Mouse (Mus musculus) cerebellum, adult 8-10 months (tissue): ENCODE data around the gene Rhbdf2.
A peak's percentile ranks its signal among the peaks of the same experiment; 100 is the strongest.

Experiments
- DNase-seq: peaks from one replicate; pipeline ENCODE4 v3.0.0; 2022

The Rhbdf2 gene

DNA sequence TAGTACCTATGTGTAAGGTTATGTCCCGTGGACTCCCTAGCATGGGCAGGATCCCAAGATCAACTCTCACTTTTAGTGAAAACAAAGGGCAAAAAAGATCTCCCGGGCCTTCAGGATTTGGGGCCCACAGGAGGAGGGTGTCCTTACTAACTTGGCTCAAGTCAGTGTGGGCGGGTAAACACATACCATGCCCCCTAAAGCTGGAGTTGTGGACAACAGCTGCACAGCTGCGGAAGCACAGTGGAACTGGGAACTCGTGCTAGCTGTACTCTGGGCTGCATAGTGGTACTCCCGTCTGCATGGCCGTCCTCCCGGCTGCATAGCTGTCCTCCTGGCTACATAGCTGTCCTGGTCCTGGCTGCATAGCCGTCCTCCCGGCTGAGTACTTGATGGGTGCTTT is 31.4 kb upstream of the Rhbdf2 start:
- no peak for DNase-seq

DNA sequence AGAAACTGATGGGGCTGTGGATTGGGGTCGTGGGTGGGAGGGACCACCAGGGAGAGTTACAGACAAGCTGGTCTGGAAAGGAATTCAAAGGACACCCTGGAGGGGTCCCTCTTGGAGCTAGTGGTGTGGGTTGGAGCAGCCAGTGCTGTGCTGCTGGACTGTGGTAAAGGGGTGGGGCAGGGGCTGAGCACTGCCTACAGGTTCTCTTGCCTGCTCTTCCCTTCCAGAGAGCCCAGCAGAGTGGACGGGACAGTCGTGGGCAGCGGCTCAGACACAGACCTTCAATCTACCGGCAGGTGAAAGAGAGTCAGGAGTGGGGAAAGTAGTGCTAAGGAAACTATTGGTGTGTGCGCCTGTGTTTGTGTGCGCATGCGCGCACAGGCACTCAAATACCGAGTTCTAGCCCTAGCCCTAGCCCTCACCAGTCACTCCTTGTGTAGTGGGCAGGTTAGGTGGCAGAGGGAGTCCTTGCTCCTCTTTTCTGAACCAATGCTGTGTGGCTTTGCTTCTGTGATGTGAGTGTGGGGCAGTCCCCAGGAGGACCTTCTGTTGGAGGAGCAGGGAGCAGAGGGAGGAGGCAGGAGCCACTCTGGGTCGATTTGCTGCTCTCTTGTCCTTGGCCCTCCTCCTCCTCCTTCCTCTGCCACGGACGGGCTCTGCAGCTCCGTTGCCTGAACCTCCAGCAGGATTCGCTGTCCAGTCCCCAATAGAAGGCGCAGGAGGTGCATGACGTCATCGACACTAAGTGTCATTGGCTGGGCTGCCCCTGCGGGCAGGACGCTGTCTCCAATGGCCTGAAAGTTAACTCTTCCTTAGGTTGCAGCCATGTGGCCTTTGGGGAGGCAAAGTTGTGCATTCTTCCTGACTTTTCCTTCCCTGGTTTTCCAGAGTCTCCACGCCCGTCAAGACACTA is 30.7 kb upstream of the Rhbdf2 start:
- DNase-seq: peak; percentile 90

DNA sequence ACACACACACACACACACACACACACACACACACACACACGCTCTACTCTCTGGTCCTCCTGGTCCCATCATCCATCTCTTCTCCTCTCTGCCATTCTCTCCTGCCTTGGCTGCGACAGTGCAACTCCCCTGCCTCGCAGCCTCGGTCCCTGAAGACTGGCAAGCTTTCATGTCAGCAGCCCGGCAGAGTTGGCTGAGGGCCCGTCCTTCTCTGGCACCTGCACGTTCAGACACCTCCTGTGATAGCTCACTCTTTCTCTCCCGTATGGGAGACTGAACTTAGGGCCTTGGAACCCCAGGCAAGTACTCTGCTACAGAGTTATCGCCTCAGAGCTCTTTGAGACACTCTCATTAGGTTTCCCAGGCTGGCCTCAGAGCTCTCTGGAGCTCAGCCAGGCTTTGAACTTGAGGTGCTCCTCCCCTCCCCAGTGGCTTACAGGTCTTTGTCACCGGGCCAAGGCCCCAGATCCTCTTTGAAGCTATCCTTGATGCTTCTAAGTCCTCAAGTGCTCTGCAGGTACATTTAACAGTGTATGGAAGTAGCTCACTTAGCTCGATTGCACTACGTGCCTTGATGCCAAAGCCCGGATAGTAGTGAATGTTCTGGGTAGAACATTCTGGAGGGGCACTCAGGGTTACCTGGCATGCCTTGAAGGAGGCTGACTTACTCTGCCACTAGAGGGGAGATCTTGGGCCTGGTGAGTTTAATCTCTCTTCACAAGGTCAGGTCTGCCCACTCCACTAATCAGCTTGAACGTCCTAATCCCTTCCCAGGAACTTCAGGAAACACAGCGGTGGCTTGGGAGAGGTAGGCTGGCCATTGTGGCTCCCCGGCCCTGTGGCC is 29.8 kb upstream of the Rhbdf2 start:
- peak; percentile 77 for DNase-seq

DNA sequence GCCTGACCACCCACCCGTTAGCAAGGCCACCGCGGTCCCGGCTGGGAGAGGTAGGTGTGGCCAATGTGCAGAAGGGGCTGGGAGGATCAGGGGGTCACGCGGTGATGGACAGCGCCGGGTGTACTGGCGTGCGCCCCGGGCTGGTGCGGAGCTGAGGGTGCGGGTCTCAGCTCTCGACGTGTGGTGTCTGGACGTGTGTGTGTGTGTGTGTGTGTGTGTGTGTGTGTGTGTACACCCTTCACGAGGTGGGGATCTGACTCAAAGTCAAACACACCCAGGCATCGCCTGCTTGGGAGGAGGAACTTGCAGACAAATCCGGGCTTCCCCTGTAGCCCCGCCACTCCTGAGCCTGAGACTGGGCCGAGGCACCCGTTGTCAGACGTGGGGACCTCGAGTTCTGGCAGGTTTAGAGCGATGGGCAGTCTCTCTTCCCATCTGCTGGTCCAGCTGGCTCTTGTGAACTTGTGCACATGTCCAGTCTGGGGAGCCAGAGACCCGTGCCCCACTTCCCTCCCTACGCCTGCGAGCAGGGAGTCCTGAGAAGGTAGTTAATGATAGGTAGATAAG is 27.5 kb upstream of the Rhbdf2 start, which contains the start of gene Cygb:
Gene Cygb, minus strand, starts transcription at position 59 of the 567 bp plus-strand sequence.
- DNase-seq: peak; percentile 75

DNA sequence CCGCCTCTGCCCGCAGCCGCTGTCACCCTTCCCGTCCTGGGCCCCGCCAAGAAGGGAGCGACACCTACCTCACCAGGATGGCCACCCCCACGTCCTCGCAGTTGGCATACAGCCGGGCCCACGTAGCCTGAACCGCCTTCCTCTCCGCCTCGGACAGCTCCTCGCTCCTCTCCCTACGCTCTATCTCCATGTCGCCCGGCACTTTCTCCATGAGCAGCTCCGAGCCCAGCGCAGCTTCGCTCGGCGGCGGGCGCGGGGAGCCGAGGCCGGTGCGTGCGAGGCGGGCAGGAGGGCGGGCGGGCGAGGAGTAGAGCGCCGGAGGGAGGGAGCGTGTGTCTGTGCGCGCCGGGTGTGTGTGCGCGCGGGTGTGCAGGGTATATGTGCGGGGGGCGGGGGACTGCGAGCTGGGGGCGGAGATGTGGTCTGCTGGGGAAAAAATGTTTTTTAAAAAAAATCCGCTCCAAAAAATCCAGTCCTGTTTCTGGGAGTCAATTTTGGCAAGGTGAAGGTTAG is 26.9 kb upstream of the Rhbdf2 start:
- peak; percentile 75 for DNase-seq

DNA sequence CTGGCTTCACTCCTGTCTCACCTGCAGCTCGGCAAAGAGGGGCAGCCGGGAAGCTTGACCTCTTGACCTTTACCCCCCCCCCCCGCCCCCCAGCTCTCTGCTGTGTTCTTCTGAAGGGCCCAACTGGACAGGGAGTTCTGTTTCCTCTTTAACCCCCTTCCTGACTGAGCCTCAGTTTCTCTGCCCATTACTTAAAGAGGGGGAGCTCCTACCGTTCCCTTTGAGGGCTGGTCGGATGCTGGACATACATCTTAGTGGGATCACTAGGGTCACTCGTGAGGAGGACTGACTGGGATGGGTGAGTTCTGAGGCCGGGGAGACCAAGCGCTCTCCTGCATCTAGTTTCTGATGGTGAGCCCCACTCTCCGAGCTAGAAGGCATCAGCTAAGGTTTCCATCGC is 26.4 kb upstream of the Rhbdf2 start, which contains the start of gene Prcd:
Gene Prcd, plus strand, starts transcription at position 301 of the 400 bp plus-strand sequence.
- no peak for DNase-seq

DNA sequence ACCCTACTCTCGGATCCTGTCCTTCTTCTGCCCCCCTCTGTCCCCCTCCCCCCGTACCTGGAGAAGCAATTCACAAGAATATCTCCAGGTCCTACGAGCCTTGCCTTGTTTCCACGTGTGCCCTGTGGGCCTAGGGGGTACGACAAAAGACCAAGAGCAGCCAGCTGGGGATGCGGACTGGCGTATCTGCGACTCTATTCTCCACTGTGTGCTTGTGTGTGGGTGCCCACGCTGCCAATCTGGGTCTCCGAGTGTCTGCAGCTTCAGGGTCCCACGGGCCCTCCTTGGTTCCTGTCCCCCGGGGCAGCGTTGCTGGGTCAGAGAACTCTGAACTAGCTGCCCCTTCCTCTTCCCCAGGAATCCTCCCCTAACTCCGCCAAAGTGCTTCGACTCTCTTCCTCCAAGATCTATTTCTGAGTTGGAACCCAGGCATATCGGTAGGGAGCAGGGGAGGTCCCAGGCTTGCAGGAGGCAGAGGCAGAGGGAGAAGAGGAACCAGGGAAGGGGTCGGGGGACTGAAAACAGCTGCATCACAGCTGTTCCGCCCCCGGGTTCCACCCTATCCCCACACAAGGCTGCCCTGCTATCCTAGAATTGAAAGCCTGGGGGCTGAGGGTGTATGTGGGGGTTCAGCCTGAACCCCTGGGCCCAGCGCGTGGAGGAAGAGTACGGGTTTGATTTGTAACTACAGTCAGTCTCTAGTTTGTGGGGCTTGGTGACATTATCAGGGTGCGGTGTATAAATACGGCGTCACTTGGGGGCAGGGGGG is 25.7 kb upstream of the Rhbdf2 start:
- no peak for DNase-seq

DNA sequence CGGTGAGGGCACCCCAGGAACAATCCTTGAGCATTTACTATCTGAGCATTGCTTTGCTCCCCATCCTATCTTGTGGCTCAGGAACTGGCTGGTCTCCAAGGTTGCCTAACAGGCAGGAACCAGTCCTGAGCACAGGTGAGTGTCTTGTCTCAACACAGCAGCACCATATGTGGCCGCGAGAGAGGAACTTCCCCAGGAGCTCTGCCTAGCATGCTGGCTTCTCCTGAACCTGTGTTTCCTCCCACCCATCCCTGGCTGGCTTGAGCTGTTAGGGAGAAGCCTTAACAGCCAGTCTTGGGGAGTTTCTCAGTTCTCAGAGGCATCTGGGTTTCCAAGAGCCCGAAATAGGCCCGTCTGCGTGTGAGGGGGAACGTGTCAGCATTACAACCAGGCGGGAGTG is 24.5 kb upstream of the Rhbdf2 start:
- DNase-seq: no peak

DNA sequence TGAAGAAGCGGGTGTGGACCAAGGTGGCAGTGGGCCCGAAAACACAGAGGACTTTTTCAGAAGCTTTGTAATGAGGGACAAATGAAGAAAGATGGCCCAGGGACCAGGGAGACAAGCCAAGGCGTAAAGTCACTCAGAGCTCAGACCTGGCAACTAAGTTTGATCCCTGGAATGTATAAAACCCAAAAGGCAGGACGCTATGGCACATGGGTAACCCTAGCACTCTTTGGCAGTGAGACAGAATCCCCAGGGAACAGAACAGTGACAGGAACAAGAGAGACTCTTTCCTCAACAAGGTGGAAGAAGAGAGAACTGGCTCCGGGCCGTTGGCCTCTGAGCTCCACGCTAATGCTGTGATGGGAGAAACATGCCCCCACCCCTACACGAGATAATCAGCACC is 24.0 kb upstream of the Rhbdf2 start:
- DNase-seq: no peak

DNA sequence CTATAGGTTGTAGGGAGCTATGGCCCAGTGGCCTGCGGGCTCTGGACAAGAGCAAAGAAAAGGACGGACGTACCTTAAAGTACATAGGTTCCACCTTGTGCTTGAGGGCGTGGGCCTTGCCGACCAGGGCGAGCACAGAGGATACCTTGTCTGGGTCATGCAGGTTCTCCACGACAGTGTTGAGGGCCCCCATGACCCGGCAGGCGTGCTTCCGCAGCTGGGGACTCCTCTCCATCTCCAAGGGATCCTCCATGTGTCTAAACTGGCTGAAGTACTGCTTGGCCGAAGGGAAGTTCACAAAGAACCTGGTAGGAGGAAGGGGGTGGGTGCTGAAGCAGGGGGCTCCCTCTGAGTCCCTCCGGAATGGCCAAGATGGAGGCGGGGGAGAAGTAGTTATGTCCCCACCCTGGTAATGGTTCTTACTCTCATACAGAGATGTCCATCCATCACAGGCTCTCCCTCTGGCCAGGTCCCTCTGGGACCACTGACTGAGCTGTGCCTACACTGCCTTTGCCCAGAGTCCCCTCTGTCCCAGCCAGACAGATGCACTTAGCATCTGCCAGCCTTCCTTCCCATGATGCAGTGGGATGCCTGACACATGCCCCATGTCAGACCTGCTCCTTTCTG is 23.0 kb upstream of the Rhbdf2 start:
- DNase-seq: no peak

DNA sequence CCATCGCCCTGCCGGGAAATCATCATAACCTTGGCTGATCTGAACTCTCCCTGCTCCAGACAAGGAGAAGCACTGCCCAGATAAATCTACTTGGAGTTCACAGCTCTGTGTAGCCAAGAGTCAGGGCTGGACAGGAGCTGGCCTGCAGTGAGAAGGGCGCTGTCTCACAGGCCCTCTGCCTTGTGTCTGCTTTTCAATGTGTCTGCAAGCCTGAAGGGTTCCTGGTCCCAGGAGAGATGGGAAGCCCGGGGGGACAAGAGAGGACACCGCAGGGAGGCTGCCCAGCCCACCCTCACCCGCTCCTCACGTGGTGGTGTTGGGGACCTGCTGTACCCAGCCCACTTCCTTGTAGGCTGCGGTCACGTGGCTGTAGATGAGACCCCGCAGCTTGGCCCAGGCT is 22.2 kb upstream of the Rhbdf2 start:
- DNase-seq: no peak

DNA sequence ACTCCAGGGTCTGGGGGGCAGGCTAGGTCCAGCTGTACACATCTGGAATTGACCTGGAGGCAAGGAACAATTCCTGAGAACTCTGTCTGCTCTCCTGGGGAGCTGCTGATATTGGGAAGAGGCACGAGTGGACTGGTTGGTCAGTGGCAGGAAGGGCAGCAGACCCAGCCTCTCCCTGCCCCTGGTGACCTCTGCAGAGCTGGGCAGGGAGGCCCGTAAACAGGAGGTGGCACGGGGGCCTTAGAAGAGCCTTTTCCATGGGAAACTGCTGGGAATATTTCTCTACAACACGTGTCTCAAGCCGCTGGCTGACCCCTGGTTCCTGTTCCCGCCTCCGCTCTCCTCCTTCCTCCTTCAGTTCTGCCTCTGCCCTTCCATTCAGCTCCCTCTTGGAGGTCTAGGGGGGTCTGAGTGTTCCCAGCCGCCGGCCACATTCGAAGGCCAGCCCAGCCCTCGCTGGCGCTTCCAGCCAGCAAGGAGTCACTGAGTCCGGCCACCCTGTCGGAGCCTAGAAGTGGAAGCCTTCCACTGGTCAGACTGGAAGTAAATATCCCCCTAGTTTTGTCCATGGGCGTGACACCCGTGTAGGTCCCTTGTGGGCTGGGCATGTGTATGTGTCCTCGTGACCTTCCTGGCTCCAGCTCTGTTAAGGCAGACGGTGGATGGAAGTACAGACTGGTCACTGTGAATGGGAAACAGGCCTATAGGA is 21.5 kb upstream of the Rhbdf2 start:
- no peak for DNase-seq

DNA sequence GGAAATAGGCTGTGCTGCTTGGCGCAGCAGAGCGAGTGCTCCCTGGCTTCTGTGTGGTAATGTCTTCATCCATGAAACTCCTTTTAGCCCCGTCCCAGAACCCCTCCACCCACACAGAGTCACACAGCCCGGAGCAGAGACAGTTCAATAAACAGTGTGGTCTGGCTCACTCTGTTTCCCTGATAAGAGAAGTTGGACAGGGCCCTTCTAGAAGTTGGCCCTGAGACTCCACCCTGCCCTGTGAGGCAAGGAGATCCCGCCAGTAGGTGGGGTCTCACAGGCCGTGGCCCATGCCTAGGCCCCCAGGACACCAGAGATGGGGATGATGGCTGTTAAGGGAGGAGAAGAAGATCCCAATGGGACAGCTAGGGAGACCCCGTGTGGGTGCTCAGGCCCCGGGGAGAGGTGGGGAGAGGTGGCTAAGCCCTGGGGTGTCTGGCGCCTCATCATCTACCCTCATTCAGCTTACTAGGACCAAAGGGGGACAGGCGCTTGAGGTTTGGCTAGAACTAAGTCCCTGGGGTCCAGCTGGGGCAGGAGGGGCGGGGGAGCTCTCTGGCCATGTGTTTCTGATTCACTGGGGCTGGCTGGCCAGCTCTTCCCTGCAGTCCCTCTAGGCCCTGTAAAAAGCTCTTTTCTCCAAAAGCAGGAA is 20.6 kb upstream of the Rhbdf2 start:
- no peak for DNase-seq

DNA sequence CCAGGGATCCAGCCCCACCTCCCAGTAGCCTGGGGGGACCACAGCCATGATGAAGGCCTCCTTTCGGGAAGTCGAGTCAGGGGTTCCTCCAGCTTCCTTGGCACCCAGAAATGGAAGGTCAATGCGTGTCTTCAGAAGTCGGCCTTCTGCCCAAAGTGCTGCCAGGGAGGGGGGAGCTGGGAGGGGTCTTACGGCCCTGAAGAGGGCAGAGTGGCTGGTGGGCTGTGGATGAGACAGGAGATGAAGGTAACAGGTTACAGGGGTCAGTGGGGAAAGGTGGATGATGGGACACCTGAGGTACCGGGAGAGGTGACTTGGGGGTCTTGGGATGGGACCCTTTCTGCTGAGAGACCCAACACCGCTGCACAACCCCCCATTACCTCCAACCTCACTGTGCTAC is 20.0 kb upstream of the Rhbdf2 start:
- DNase-seq: no peak

DNA sequence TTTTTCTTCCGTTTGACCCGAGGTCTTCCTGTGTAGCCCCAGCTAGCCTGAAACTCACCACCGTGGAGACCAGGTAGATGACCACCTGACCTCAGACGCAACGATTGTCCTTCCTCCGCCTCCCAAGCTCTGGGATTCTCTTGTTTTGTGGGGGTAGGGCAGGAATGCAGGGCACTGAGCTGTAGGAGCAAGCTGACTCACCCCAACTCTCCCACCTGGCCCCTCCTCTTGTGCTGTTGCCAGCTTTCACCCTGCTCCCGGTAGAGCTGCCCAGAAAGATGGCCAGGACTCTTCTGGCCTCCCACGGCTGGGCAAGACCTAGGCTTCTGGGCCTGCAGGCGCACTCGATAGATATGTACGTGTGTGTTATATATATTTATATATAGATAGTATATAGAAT is 19.3 kb upstream of the Rhbdf2 start:
- DNase-seq: no peak

DNA sequence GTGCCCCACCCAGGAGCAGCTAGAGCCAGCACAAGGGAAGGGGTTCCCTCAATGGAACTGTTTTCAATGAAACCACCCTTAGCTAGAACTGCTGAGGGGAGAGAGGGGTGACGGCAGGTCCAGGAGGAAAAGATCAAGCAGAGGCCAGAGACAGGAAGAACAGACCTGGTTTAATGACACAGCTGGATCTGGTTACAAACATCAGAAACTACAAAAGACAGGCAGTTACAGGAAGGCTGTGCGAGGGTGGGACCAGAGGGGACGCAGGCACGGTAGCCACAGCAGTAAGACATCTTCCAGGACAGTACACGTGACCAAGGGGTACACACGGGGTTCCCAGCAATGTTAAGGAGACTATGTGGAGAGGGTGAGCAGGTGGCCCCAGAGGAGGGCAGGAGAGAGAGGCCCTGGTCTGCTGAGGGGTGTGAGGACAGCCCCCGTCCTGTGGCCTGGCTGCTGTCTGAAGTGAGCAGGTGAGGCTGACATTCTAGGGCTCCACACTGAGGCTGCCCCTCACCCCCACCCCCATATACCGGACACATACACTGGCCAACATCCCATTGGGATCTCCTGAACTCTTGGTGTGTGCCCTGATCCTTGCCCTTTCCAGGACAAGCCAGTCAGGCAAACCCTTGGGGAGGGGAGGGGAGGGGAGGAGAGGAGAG is 18.8 kb upstream of the Rhbdf2 start:
- DNase-seq: no peak

DNA sequence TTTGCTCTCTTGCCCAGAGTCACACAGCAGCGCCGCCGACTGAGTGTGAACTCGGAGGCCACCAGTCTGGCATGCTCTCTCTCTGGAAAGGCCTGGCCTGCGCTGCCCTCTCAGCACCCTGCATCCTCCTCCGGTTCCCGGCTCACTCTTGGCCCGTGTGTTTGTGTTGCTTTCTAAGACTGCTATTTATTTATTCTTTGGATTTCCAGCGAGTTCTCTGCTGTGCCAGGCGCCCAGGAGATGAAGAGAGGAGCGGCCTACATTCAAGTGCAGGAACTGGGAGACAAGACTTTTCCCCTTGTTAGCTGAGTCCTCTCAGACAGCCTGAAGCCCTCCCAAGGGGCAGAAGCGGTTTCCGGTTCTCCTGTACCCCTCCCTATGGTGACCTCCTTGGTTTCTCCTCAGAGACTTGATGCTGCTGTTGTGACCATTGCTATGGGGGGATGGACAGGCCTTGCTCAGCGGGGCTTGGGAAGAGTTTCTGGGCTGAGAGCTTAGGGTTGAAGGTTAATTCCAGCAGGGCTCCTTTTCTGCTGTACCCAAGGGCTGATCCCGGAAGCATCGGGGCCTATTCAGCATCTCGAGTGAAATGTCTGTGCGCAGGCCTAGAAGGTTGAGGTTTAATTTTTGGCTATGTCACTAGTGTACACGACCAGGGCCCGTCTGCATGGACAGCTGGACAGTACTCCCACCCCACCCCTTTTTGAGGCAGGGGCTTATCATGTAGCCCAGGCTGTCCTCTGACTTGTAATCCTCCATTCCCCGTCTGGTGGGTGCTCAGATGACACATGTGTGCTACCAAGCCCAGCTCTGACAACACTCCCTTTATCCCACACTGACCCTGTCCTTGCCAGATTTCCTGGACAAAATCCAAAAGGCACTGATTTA is 17.6 kb upstream of the Rhbdf2 start:
- no peak for DNase-seq

DNA sequence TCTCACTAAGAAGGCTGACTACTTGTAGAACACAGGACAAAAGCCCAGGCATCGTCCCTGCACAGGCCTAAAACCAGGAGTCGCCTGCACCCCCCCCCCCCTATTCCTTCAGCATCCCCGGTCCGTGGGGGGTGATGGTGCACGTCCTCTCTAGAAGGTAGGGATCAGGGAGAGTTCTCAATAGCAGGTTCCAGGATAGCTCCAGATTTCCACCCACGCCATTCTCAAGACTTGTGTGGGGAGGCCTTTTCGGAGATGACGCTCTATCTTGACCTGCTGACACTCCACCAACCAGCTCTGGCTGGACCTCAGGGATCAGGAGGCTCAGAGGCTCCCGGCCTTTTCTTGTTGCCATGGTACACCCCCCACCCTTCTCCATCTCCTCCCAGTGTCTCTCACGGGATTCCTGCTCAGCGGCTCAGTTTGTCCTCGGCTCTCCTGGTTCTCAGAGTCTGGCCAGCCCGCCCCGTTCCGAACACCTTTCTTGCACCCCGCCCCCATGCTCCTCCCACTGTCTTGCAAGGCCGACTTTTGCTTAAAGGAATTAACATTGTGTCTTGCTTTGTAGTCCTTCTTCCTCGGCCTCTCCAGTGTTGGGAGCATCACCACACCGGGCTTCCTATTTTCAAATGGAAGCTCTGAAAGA is 16.9 kb upstream of the Rhbdf2 start:
- peak; percentile 54 for DNase-seq
